Mouse (Mus musculus) bone marrow, adult 2 months (tissue): ENCODE results near the gene Nt5m. TPM values are rescaled to one million over a fixed set of nuclear protein-coding genes. Genes with fewer than 3 reads are reported as not detected.

Source experiments
- H3K27ac ChIP-seq: fragments of 200-500 bp; 2 replicates; pipeline ENCODE4 v1.5.1; 2012; ENCODE audit warnings: low read depth, mild to moderate bottlenecking, control low read depth, inconsistent platforms, low read length; ENCODE audit not compliant: control insufficient read depth, poor library complexity, insufficient read depth
- H3K4me1 ChIP-seq: fragments of 200-500 bp; 2 replicates; pipeline ENCODE4 v1.6.1; 2011; ENCODE audit warnings: low read length; ENCODE audit not compliant: control insufficient read depth, insufficient read depth
- H3K4me3 ChIP-seq: fragments of 200-500 bp; replicated peaks from 2 replicates; pipeline ENCODE3; 2011; ENCODE audit warnings: mild to moderate bottlenecking, low read depth, low read length, control low read depth; ENCODE audit not compliant: control insufficient read depth
- CTCF ChIP-seq: fragments of 200-500 bp; IDR thresholded peaks from 2 replicates; pipeline ENCODE4 v1.5.1; 2011; ENCODE audit warnings: low read length, control low read depth; ENCODE audit not compliant: control insufficient read depth, insufficient read depth
- POLR2A ChIP-seq: fragments of 200-500 bp; IDR thresholded peaks from 2 replicates; pipeline ENCODE4 v1.6.1; 2011; ENCODE audit warnings: low read depth, mild to moderate bottlenecking, control low read depth, low read length, borderline replicate concordance; ENCODE audit not compliant: control insufficient read depth
- WGBS: fragments of 180-500 bp; shearing (Covaris S2); methylation state at CpG from one replicate; pipeline ENCODE4 v1.1.7; 2018; 5-methylcytosine and 5-hydroxymethylcytosine counted together
- polyA plus RNA-seq: library from polyadenylated mRNA; stranded (reverse); fragments of >200 nt; gene quantifications from 2 replicates; pipeline ENCODE4 v1.2.4, GENCODE M21; 2011; ENCODE audit warnings: low replicate concordance; ENCODE audit not compliant: missing spikeins, insufficient read depth, insufficient read length

The Nt5m gene
- polyA plus RNA-seq: 6.2 and 8.2 TPM in 2 replicates

DNA sequence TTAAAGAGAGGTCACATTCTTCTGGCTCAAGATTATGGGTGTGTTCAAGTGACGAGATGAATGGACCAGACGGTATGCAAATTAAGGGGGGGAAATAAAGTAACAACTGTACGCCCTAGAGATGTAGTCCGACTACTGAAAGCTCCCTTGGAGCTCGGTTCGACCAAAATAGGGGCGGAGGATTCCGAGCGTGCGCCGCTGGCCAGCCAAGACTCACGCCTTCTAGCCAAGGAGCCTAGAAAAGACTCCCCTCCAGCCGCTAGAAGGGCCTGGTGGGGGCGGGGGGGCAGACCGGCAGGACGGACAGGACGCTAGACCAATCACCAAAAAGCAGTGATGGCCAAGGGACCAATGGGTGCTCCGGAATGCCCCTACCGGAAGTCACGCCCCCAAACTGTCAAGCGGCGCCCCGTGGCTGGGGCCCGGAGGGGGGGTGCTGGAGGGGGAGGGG lies at the start of gene Nt5m:
TSS of gene Nt5m (plus strand) at position 440 of the 451 bp plus-strand sequence.
- TF ChIP-seq CTCF: no peak
- TF ChIP-seq POLR2A: no peak
- Histone ChIP-seq H3K4me1 (no peaks in the 10 kb centered on the region; the same call in 1 of the 2 replicates), H3K27ac (peak within 1 kb of the TSS; percentile 92), H3K4me3 (peak within 1 kb of the TSS; percentile 97)
- WGBS: under 1% methylated on average over 24 of the region's 24 CpGs

DNA sequence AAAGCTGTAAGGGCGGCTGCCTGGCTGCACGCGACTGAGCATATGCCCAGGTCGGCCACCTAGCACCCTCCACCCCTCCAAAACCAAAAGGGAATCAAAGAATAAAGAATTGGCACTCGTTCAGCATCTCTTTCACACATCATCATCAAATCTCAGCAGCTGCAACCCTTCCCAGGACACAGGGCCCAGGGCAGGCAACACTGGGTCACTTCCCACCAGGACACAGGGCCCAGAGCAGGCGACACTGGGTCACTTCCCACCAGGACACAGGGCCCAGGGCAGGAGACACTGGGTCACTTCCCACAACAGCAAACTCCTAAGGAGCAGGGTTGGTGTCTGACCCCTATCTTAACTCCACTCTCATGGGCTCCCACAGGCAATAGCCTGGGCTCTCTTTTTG lies 45.9 kb upstream of the Nt5m start:
- Histone ChIP-seq H3K4me1 (no peaks in the 10 kb centered on the region), H3K4me3 (no peak overlapping the region), H3K27ac (no peak overlapping the region)
- no peak for TF ChIP-seq POLR2A
- TF ChIP-seq CTCF: no peak
- 92% methylated on average over 6 of the region's 6 CpGs for WGBS

DNA sequence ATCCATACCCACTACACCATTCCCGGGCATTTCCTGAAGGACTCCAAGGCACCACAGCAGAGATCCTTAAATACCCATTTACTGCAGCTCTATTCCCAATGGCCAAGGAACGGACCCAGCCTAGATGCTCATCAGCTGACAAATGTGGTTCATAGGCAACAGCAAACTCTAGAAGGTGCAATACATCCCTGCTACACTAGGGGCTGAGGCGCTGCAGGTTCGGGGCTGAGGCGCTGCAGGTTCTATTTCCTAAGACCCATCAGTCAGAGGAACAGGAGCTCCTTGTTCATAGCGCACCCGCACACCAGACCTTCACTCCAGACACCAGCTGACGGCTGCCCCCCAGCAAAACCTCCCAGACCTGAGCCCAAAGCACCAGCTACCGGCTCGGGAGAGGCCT lies 38.8 kb upstream of the Nt5m start:
- 90% methylated on average over 10 of the region's 10 CpGs for WGBS
- TF ChIP-seq POLR2A: no peak
- no peak for TF ChIP-seq CTCF
- Histone ChIP-seq H3K4me3 (no peak overlapping the region), H3K4me1 (no peaks in the 10 kb centered on the region), H3K27ac (no peak overlapping the region)

DNA sequence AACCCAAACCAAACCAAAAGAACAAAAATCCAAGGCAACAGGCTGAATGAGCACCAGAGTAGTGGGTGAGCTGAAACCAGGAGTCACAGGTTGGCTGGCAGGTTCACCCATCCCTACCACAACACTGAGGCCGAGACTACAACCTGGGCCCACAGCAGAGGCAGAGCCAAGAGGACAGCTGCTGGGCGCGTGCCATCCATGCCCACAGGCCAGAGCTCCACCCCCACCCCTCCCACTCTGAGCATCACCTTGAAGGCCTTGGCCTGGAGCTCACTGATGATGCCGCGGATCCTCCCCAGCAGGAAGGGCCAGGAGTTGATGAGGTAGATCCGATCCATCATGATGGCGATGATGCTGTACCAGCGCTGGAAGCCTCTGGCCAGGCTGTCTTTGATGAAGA lies 37.4 kb upstream of the Nt5m start:
- H3K4me3 ChIP-seq: no peak overlapping the region
- no peaks in the 10 kb centered on the region for H3K4me1 ChIP-seq
- no peak overlapping the region for H3K27ac ChIP-seq
- 90% methylated on average over 8 of the region's 8 CpGs for whole genome bisulfite sequencing
- TF ChIP-seq POLR2A (no peak), CTCF (no peak)

DNA sequence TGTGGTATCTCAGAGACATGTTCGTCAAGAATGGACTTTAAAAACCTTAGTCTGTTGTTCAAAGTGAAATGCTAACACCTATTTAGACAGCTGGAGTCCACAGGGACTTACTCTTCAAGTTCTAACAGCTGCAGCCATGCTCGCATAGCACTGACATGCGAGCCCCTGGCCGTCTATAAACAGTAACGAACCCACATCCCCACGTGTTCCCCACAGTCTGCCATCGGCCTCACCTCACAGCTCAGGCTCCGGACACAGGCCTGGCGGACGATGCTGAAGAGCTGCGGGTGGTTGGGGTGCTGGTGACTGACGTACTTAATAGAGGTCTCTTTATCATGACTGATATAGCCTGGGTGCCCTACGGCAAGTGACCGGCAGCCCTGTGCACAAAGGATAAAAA lies 35.7 kb upstream of the Nt5m start:
- Histone ChIP-seq H3K4me1 (peaks cover 1% of the 10 kb centered on the region; the same call in 1 of the 2 replicates), H3K27ac (no peak overlapping the region), H3K4me3 (no peak overlapping the region)
- TF ChIP-seq CTCF: no peak
- TF ChIP-seq POLR2A: no peak
- 91% methylated on average over 14 of the region's 14 CpGs for WGBS

DNA sequence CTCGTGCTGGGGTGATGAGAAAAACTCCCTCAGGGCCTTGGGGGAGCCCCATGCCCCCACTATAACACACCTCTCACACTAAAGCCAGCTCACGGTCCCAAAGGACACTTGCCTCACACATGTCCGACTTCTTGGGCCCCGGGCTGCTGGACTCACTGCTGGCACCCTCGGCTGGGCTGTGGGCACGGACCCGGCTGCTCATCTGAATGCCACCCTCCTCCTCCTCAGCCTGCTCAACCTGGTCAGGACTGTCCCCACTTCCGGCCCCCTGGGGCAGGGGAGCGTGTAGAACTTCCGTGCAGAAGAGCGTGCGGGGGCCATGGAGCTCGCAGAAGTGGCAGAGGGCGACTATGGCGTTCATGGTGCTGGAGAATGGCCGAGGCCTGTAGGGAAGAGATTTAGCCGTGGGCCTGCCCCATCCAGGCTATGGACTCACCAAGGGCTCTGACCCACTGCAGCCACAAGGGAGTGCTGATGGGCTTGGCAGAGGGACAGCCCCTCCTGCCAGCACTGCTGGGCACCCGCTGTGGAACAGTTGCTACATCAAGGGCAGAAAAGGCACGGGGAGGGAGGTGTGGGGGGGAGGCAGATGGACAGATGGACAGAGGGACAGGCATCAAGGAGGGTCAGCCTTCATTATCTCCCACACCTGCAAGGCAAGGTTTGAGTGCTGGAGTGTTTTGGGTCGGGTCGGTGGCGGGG lies 34.7 kb upstream of the Nt5m start:
- WGBS: 91% methylated on average over 22 of the region's 22 CpGs
- Histone ChIP-seq H3K4me3 (no peak overlapping the region), H3K27ac (no peak overlapping the region; the same call in 1 of the 2 replicates), H3K4me1 (peaks cover 4% of the 10 kb centered on the region; the same call in 1 of the 2 replicates)
- TF ChIP-seq POLR2A: no peak
- TF ChIP-seq CTCF: no peak

DNA sequence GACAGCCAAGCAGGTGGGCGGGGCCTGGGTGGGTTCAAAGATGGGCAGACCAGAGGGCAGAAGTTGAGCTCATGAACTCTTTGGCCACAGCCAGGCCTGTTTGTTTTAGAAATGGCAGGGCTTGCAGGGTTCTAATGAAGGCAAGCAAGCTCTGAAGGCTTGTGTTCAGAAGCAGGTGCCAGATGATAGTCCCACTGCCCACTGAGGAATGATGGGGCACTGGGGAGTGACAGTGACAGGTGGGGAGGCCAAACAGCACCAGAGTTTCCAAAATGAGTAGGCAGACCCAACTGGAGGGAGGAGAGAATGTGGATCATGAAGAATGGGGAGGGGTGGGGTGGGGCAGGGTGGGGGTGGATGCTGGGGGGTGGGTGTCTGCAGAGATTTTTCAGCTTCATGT lies 34.0 kb upstream of the Nt5m start:
- TF ChIP-seq CTCF (no peak), POLR2A (no peak)
- WGBS: 87% methylated on average over 1 of the region's 1 CpGs
- Histone ChIP-seq H3K4me3 (no peak overlapping the region), H3K27ac (no peak overlapping the region), H3K4me1 (peaks cover 4% of the 10 kb centered on the region; the same call in 1 of the 2 replicates)

DNA sequence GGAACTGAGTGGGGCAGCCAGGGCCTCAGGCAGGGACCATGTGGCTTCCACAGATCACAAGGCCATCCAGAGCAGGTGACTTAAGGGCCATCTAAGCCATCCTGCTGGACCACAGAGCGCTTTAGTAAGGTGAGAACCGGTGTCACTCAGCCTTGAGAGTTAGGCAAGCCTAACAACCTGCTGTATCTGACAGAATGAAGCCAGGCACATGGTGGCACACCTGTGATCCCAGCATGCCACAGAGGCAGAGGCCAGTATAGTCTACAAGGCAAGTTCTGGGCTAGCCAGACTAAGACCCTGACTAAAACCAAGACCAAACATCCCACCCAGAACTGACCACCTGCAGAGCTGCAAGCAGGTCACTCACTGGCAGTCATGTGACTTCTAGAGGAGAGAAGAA lies 33.6 kb upstream of the Nt5m start:
- 94% methylated on average over 2 of the region's 2 CpGs for WGBS
- TF ChIP-seq CTCF (no peak), POLR2A (no peak)
- Histone ChIP-seq H3K27ac (no peak overlapping the region), H3K4me1 (peaks cover 4% of the 10 kb centered on the region; the same call in 1 of the 2 replicates), H3K4me3 (no peak overlapping the region)
